Mouse (Mus musculus): ENCODE measurements around the gene Chid1. TPM values are rescaled to one million over a fixed set of nuclear protein-coding genes. Genes with fewer than 3 reads are reported as not detected.

The Chid1 gene
- total RNA-seq, 4 experiments from 2014 or later: 9.2 to 14.9 (median 13.0) TPM

Other genes with a start within 250 kb of the Chid1 start
- not detected for gene Drd4, start 247.9 kb downstream of the Chid1 start, total RNA-seq (2022)
- gene Deaf1, start 212.2 kb downstream of the Chid1 start, total RNA-seq (2022): 10 to 100 TPM; 10.6 to 15.1 (median 12.7) TPM
- gene Tmem80, start 212.1 kb downstream of the Chid1 start, total RNA-seq (2022): 10 to 100 TPM in 3 of 4 experiments, 1 to 10 TPM in 1; 9.1 to 11.5 (median 11.3) TPM
- gene Eps8l2, start 201.0 kb downstream of the Chid1 start, total RNA-seq (2022): 1 to 10 TPM; 1.3 to 3.4 (median 2.2) TPM
- gene Taldo1, start 147.7 kb downstream of the Chid1 start, total RNA-seq (2022): 10 to 100 TPM; 81.4 to 87.7 (median 84.4) TPM
- 1 to 10 TPM; 6.5 to 9.8 (median 7.8) TPM for gene Gatd1, start 125.7 kb downstream of the Chid1 start, total RNA-seq (2022)
- under 1 TPM in 2 of 4 experiments, not detected in 2; 0.16 to 0.48 TPM for gene Cend1, start 110.4 kb downstream of the Chid1 start, total RNA-seq (2022)
- gene Slc25a22, start 102.0 kb downstream of the Chid1 start, total RNA-seq (2022): 10 to 100 TPM; 14.5 to 19.5 (median 14.7) TPM
- under 1 TPM; 0.07 to 0.51 (median 0.19) TPM for gene Pidd1, start 95.8 kb downstream of the Chid1 start, total RNA-seq (2022)
- gene Rplp2, start 92.5 kb downstream of the Chid1 start, total RNA-seq (2022): 100 to 1,000 TPM; 719 to 844 (median 773) TPM
- gene Pnpla2, start 84.7 kb downstream of the Chid1 start, total RNA-seq (2022): 100 to 1,000 TPM; 250 to 384 (median 284) TPM
- 10 to 100 TPM in 1 of 4 experiments, 1 to 10 TPM in 3; 3.3 to 11.4 (median 6.9) TPM for gene Cracr2b, start 78.8 kb downstream of the Chid1 start, total RNA-seq (2022)
- gene Cd151, start 72.5 kb downstream of the Chid1 start, total RNA-seq (2022): 10 to 100 TPM; 78.2 to 98.0 (median 86.2) TPM
- 10 to 100 TPM; 57.4 to 68.5 (median 63.7) TPM for gene Polr2l, start 64.7 kb downstream of the Chid1 start, total RNA-seq (2022)
- 10 to 100 TPM in 2 of 4 experiments, 1 to 10 TPM in 2; 8.1 to 15.1 (median 11.9) TPM for gene Tspan4, start 64.6 kb downstream of the Chid1 start, total RNA-seq (2022)
- gene Ap2a2, start 22.3 kb upstream of the Chid1 start, total RNA-seq (2022): 10 to 100 TPM; 54.7 to 64.8 (median 63.0) TPM
- not detected for gene Muc6, start 115.5 kb upstream of the Chid1 start, total RNA-seq (2022)
- gene Muc2, start 150.5 kb upstream of the Chid1 start, total RNA-seq (2022): under 1 TPM in 1 of 4 experiments, not detected in 3; 0.85 TPM
- not detected for gene Muc5ac, start 249.1 kb upstream of the Chid1 start, total RNA-seq (2022)